Mouse (Mus musculus): Measurements from ENCODE around the gene Tgif1. TPM values are rescaled to one million over a fixed set of nuclear protein-coding genes. Genes with fewer than 3 reads are reported as not detected.
A peak's percentile ranks its signal among the peaks of the same experiment; 100 is the strongest.
"Not testable (repeated sequence)": the region's sequence is repeated elsewhere in the genome, so short reads cannot be mapped to it uniquely, and the experiment has no call there.

The Tgif1 gene
- polyA plus RNA-seq, 1 experiment from 2014 or later: 30.8 TPM

DNA sequence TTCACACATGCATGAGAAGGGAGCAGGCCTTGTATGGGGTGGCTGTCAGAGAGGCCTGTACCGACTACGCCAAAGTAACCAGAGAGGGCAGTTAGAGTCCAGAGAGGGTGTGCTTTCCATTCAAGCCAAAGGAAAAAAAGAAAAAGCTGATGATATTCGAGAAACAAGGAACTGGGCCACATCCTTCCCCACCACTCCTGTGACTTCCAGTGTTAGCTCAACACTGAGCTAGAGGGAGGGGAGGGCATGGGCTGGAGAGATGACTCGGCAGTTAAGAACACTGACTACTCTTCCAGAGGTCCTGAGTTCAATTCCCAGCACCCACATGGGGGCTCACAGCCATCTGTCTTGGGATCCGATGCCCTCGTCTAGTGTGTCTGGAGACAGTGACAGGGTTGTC, 24.1 kb downstream of the Tgif1 start:
- 76% methylated on average over 6 of the region's 6 CpGs for WGBS

GRCm38 (mm10) chr17:70828569-70828968, 24.8 kb downstream of the Tgif1 start:
- H3K27me3 ChIP-seq (replicated peaks; ENCODE audit: control insufficient read depth, insufficient read depth, low read length): no peaks in the 10 kb centered on the region
- no peak overlapping the region for H3K9ac ChIP-seq (ENCODE audit: low read depth, low read length)
- no peak overlapping the region for H3K4me2 ChIP-seq
- no peaks in the 10 kb centered on the region for H3K9me3 ChIP-seq (ENCODE audit: control insufficient read depth, low read length)
- H3K4me1 ChIP-seq (replicated peaks; ENCODE audit: control insufficient read depth, insufficient read depth, low read length): no peaks in the 10 kb centered on the region
- ATAC-seq (replicated peaks; ENCODE audit: low FRiP score) (no peak), DNase-seq (ENCODE audit: low spot score) (no peak)
- no peaks in the 10 kb centered on the region for H3K36me3 ChIP-seq (ENCODE audit: control insufficient read depth, insufficient read depth, low read length)
- H3K27ac ChIP-seq (ENCODE audit: low read depth, low read length): no peak overlapping the region
- WGBS: 81% methylated on average over 2 of the region's 2 CpGs
- no peak overlapping the region for H3K4me3 ChIP-seq (ENCODE audit: low read depth, low read length)

More for the DNA sequence above, 24.1 kb downstream of the Tgif1 start:
- no peak for ATAC-seq (replicated peaks; ENCODE audit: low FRiP score)
- Histone ChIP-seq H3K4me2 (no peak overlapping the region), H3K4me3 (ENCODE audit: low read depth, low read length) (no peak overlapping the region), H3K4me1 (replicated peaks; ENCODE audit: control insufficient read depth, insufficient read depth, low read length) (0 out of 2 replicates have a peak, but pooled peaks cover under 1% of the 10 kb centered on the region), H3K9me3 (ENCODE audit: control insufficient read depth, low read length) (no peaks in the 10 kb centered on the region), H3K9ac (ENCODE audit: low read depth, low read length) (no peak overlapping the region), H3K36me3 (ENCODE audit: control insufficient read depth, insufficient read depth, low read length) (no peaks in the 10 kb centered on the region), H3K27me3 (replicated peaks; ENCODE audit: control insufficient read depth, insufficient read depth, low read length) (no peaks in the 10 kb centered on the region; the same call in 1 of the 2 replicates), H3K27ac (ENCODE audit: low read depth, low read length) (no peak overlapping the region)
- DNase-seq (ENCODE audit: low spot score): no peak

DNA sequence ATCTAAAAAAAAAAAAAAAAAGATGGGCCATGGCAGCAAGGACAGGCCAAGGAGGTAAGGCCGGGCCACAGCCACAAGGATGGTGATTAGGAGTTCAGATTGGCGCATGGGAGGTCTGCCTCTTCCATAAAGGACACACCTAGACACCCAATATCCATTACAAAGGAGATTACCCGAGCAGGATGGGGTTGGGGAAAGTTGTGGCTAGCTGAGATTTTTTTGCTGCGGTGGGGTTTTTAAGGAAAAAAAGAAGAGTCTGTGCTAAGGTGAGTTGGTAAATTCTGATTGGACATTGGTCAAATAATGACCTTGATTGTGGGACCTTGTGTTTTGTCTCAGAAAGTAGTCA, 25.2 kb downstream of the Tgif1 start:
- no peak overlapping the region for H3K27ac ChIP-seq (ENCODE audit: low read depth, low read length)
- H3K9me3 ChIP-seq (ENCODE audit: control insufficient read depth, low read length): no peaks in the 10 kb centered on the region
- H3K36me3 ChIP-seq (ENCODE audit: control insufficient read depth, insufficient read depth, low read length): no peaks in the 10 kb centered on the region
- H3K27me3 ChIP-seq (replicated peaks; ENCODE audit: control insufficient read depth, insufficient read depth, low read length): no peaks in the 10 kb centered on the region
- no peak overlapping the region for H3K9ac ChIP-seq (ENCODE audit: low read depth, low read length)
- ATAC-seq (replicated peaks; ENCODE audit: low FRiP score): no peak
- H3K4me1 ChIP-seq (replicated peaks; ENCODE audit: control insufficient read depth, insufficient read depth, low read length): no peaks in the 10 kb centered on the region
- DNase-seq (ENCODE audit: low spot score): no peak
- no peak overlapping the region for H3K4me2 ChIP-seq
- no peak overlapping the region for H3K4me3 ChIP-seq (ENCODE audit: low read depth, low read length)
- 74% methylated on average over 4 of the region's 4 CpGs for WGBS

DNA sequence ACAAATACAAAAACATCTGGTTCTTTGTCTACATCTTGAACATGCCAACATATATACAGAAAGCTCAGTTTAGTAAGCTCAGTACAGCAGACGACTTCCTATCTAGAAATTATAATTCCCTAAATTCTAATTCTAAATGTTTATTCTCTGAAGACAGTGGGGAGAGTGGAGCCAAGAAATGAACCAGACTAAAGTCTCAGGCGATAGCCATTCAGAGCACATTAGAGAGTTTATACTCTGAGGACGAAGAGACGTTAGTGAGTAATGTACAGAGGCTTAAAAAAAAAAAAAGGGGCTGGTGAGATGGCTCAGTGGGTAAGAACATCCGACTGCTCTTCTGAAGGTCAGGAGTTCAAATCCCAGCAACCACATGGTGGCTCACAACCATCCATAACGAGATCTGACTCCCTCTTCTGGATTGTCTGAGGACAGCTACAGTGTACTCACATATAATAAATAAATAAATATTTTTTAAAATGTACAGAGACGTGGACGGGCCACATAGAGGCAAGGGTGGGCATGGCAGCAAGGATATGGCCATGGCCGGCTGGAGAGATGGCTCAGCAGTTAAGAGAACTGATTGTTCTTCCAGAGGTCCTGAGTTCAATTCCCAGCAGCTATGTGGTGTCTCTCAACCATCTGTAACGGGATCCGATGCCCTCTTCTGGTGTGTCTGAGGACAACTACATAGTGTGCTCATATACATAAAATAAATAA, 25.7 kb downstream of the Tgif1 start:
- not testable (repeated sequence) for H3K4me2 ChIP-seq; H3K36me3 ChIP-seq (ENCODE audit: control insufficient read depth, insufficient read depth, low read length); DNase-seq (ENCODE audit: low spot score); H3K27ac ChIP-seq (ENCODE audit: low read depth, low read length); H3K9ac ChIP-seq (ENCODE audit: low read depth, low read length); H3K9me3 ChIP-seq (ENCODE audit: control insufficient read depth, low read length); H3K4me1 ChIP-seq (replicated peaks; ENCODE audit: control insufficient read depth, insufficient read depth, low read length); ATAC-seq (replicated peaks; ENCODE audit: low FRiP score); H3K27me3 ChIP-seq (replicated peaks; ENCODE audit: control insufficient read depth, insufficient read depth, low read length); H3K4me3 ChIP-seq (ENCODE audit: low read depth, low read length)
- 75% methylated on average over 11 of the region's 11 CpGs for WGBS

DNA sequence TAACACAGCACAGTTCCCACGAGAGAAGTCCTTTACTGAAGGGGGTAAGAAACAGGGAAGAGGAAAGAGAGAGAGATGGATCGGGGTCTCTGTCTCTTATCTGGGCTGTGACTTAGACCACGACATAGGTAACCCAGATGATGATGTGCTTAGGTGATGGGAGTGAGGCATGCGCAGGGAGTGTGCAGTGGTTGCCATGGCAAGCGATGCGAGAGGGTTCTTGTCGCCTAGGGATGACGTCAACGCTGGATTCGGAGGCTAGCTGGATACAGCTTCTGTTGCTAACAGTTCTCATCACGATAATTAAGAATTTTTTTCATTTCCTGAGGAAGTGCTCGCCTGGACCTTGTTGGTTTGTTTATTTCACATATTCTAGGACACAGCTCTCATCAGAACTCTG, 27.1 kb downstream of the Tgif1 start:
- Histone ChIP-seq H3K27me3 (replicated peaks; ENCODE audit: control insufficient read depth, insufficient read depth, low read length) (no peaks in the 10 kb centered on the region), H3K4me3 (ENCODE audit: low read depth, low read length) (no peak overlapping the region), H3K27ac (ENCODE audit: low read depth, low read length) (no peak overlapping the region), H3K9ac (ENCODE audit: low read depth, low read length) (no peak overlapping the region), H3K4me2 (no peak overlapping the region), H3K9me3 (ENCODE audit: control insufficient read depth, low read length) (no peaks in the 10 kb centered on the region), H3K36me3 (ENCODE audit: control insufficient read depth, insufficient read depth, low read length) (no peaks in the 10 kb centered on the region), H3K4me1 (replicated peaks; ENCODE audit: control insufficient read depth, insufficient read depth, low read length) (no peaks in the 10 kb centered on the region)
- DNase-seq (ENCODE audit: low spot score) (no peak), ATAC-seq (replicated peaks; ENCODE audit: low FRiP score) (no peak)
- WGBS: 76% methylated on average over 12 of the region's 12 CpGs

DNA sequence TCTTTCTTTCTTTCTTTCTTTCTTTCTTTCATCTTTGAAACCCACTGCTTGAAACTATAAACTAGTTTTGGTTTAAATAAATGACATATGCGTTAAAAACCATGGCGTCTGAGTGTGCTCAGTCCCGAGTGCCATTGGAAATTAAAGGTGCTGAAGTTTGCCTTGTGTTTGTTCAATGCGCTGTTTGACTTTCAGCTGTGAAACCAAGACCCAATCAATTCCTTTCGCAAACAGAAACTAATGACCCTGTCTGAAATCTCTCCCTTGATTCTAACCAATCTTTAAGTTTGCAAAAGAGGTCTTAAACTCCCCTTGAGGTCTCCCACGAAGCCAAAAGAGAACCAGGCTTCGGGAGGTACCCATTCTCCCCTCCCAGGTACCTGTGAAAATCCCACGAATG, 30.3 kb downstream of the Tgif1 start:
- Histone ChIP-seq H3K4me3 (ENCODE audit: low read depth, low read length) (no peak overlapping the region), H3K36me3 (ENCODE audit: control insufficient read depth, insufficient read depth, low read length) (no peaks in the 10 kb centered on the region), H3K27ac (ENCODE audit: low read depth, low read length) (no peak overlapping the region), H3K9me3 (ENCODE audit: control insufficient read depth, low read length) (no peaks in the 10 kb centered on the region), H3K4me2 (peak overlapping the region; percentile 45), H3K9ac (ENCODE audit: low read depth, low read length) (no peak overlapping the region), H3K4me1 (replicated peaks; ENCODE audit: control insufficient read depth, insufficient read depth, low read length) (no peaks in the 10 kb centered on the region), H3K27me3 (replicated peaks; ENCODE audit: control insufficient read depth, insufficient read depth, low read length) (peaks cover 16% of the 10 kb centered on the region)
- no peak for ATAC-seq (replicated peaks; ENCODE audit: low FRiP score)
- no peak for DNase-seq (ENCODE audit: low spot score)
- 65% methylated on average over 8 of the region's 8 CpGs for WGBS

- WGBS: 4% methylated on average over 50 of the region's 51 CpGs
- Histone ChIP-seq H3K27ac (ENCODE audit: low read depth, low read length) (no peak overlapping the region), H3K27me3 (replicated peaks; ENCODE audit: control insufficient read depth, insufficient read depth, low read length) (peaks cover 31% of the 10 kb centered on the region), H3K4me3 (ENCODE audit: low read depth, low read length) (peak overlapping the region; percentile 48), H3K4me1 (replicated peaks; ENCODE audit: control insufficient read depth, insufficient read depth, low read length) (no peaks in the 10 kb centered on the region), H3K4me2 (peak overlapping the region; percentile 74), H3K9ac (ENCODE audit: low read depth, low read length) (no peak overlapping the region), H3K36me3 (ENCODE audit: control insufficient read depth, insufficient read depth, low read length) (no peaks in the 10 kb centered on the region), H3K9me3 (ENCODE audit: control insufficient read depth, low read length) (no peaks in the 10 kb centered on the region)
- ATAC-seq (replicated peaks; ENCODE audit: low FRiP score) (no peak), DNase-seq (ENCODE audit: low spot score) (no peak)
Observed at GRCm38 (mm10) chr17:70817862-70818451, 35.4 kb downstream of the Tgif1 start.

- no peak overlapping the region for H3K9ac ChIP-seq (ENCODE audit: low read depth, low read length)
- H3K9me3 ChIP-seq (ENCODE audit: control insufficient read depth, low read length): no peaks in the 10 kb centered on the region
- ATAC-seq (replicated peaks; ENCODE audit: low FRiP score) (no peak), DNase-seq (ENCODE audit: low spot score) (no peak)
- no peak overlapping the region for H3K4me3 ChIP-seq (ENCODE audit: low read depth, low read length)
- peaks cover 28% of the 10 kb centered on the region for H3K27me3 ChIP-seq (replicated peaks; ENCODE audit: control insufficient read depth, insufficient read depth, low read length)
- no peaks in the 10 kb centered on the region for H3K36me3 ChIP-seq (ENCODE audit: control insufficient read depth, insufficient read depth, low read length)
- no peaks in the 10 kb centered on the region for H3K4me1 ChIP-seq (replicated peaks; ENCODE audit: control insufficient read depth, insufficient read depth, low read length)
- no peak overlapping the region for H3K27ac ChIP-seq (ENCODE audit: low read depth, low read length)
- 81% methylated on average over 8 of the region's 8 CpGs for WGBS
- no peak overlapping the region for H3K4me2 ChIP-seq
Observed at GRCm38 (mm10) chr17:70815001-70815400, 38.3 kb downstream of the Tgif1 start.

GRCm38 (mm10) chr17:70810795-70811194, 42.6 kb downstream of the Tgif1 start:
- Histone ChIP-seq H3K27ac (ENCODE audit: low read depth, low read length) (no peak overlapping the region), H3K9me3 (ENCODE audit: control insufficient read depth, low read length) (no peaks in the 10 kb centered on the region), H3K36me3 (ENCODE audit: control insufficient read depth, insufficient read depth, low read length) (no peaks in the 10 kb centered on the region), H3K4me3 (ENCODE audit: low read depth, low read length) (no peak overlapping the region), H3K4me1 (replicated peaks; ENCODE audit: control insufficient read depth, insufficient read depth, low read length) (no peaks in the 10 kb centered on the region), H3K27me3 (replicated peaks; ENCODE audit: control insufficient read depth, insufficient read depth, low read length) (no peaks in the 10 kb centered on the region), H3K9ac (ENCODE audit: low read depth, low read length) (no peak overlapping the region), H3K4me2 (no peak overlapping the region)
- no peak for ATAC-seq (replicated peaks; ENCODE audit: low FRiP score)
- WGBS: 78% methylated on average over 5 of the region's 5 CpGs
- DNase-seq (ENCODE audit: low spot score): no peak
